Mouse (Mus musculus) forebrain, embryonic 11.5 days (tissue): ENCODE measurements around the gene Repin1. TPM values are rescaled to one million over a fixed set of nuclear protein-coding genes. Genes with fewer than 3 reads are reported as not detected.
"Not testable (repeated sequence)": the region's sequence is repeated elsewhere in the genome, so short reads cannot be mapped to it uniquely, and the experiment has no call there.

Experiments
- ATAC-seq: fragments of 200-750 bp; cut with Nextera tagmentation; replicated peaks from 2 replicates; pipeline ENCODE4 v1.8.0; 2017; ENCODE audit warnings: moderate TSS enrichment; ENCODE audit not compliant: low FRiP score
- DNase-seq: peaks from one replicate; pipeline ENCODE4 v3.0.0-alpha.2; 2017; ENCODE audit warnings: low spot score
- H3K27ac ChIP-seq: fragments of 300-500 bp; sonication (generic); 2 replicates; pipeline ENCODE4 v1.5.1; 2014; ENCODE audit warnings: low read depth, low read length
- H3K27me3 ChIP-seq: fragments of 300-500 bp; sonication (generic); 2 replicates; pipeline ENCODE4 v1.6.1; 2014; ENCODE audit warnings: mild to moderate bottlenecking, low read length, mixed read lengths; ENCODE audit not compliant: control insufficient read depth, insufficient read depth
- H3K36me3 ChIP-seq: fragments of 300-500 bp; sonication (generic); 2 replicates; pipeline ENCODE4 v1.6.1; 2014; ENCODE audit warnings: mild to moderate bottlenecking, low read length, moderate library complexity, mixed read lengths; ENCODE audit not compliant: control insufficient read depth, insufficient read depth
- H3K4me1 ChIP-seq: fragments of 300-500 bp; sonication (generic); replicated peaks from 2 replicates; pipeline ENCODE4 v1.6.1; 2014; ENCODE audit warnings: low read length, mixed read lengths; ENCODE audit not compliant: control insufficient read depth, insufficient read depth
- H3K4me2 ChIP-seq: fragments of 300-500 bp; sonication (generic); 2 replicates; pipeline ENCODE4 v1.6.1; 2014; ENCODE audit warnings: low read depth, mild to moderate bottlenecking, low read length, moderate library complexity, mixed read lengths; ENCODE audit not compliant: severe bottlenecking
- H3K4me3 ChIP-seq: fragments of 300-500 bp; sonication (generic); 2 replicates; pipeline ENCODE4 v1.5.1; 2014; ENCODE audit warnings: low read depth, low read length
- H3K9ac ChIP-seq: fragments of 300-500 bp; sonication (generic); 2 replicates; pipeline ENCODE4 v1.6.1; 2014; ENCODE audit warnings: low read length
- H3K9me3 ChIP-seq: fragments of 300-500 bp; sonication (generic); 2 replicates; pipeline ENCODE4 v1.6.1; 2016; ENCODE audit warnings: low read length, mixed read lengths; ENCODE audit not compliant: control insufficient read depth
- WGBS: fragments of 180-500 bp; shearing (Covaris S2); extraction: QIAGEN DNeasy Blood & Tissue Kit; methylation state at CpG from one replicate; pipeline ENCODE4 v1.1.7; 2014; 5-methylcytosine and 5-hydroxymethylcytosine counted together
- polyA plus RNA-seq: library from polyadenylated mRNA; unstranded; fragments of >200 nt; fragmentation: Nextera tagmentation; extraction: Ambion mirVana; gene quantifications from 2 replicates; pipeline ENCODE4 v1.2.1, GENCODE M21; 2014

Repin1 gene
- polyA plus RNA-seq, 1 experiment from 2014 or later: 50.2 TPM

GRCm38 (mm10) chr6:48602080-48602741, 8.5 kb downstream of the Repin1 start:
- Histone ChIP-seq H3K27me3 (no peaks in the 10 kb centered on the region), H3K4me2 (peak overlapping the region; percentile 89), H3K9ac (peak overlapping the region; percentile 93), H3K9me3 (peaks cover 1% of the 10 kb centered on the region), H3K27ac (peak overlapping the region; percentile 59), H3K4me1 (peaks cover 6% of the 10 kb centered on the region), H3K36me3 (peaks cover 12% of the 10 kb centered on the region), H3K4me3 (peak overlapping the region; percentile 69)
- peak; percentile 80 for ATAC-seq
- no peak for DNase-seq
- WGBS: 2% methylated on average over 28 of the region's 28 CpGs

DNA sequence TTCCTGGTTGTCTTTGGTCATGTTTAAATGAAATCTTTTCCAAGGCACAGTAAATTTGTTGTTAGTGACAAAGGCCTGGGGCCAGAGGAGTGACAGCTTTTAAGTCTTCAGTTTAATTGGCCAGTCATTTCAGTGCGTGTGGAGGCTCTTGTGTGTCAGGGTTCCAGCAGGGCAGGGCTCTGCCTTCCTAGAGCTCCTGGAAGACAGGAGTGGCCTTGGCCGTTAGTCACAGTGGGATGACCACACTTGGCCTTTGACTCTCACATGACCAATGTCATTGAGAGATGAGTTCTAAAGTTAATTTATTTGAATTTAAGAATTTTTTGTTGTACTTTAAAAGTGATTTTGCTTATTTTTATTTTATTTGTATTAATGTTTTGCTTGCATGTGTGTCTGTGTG, 14.4 kb downstream of the Repin1 start:
- WGBS: 62% methylated on average over 2 of the region's 2 CpGs
- DNase-seq: no peak

GRCm38 (mm10) chr6:48609512-48609911, 15.8 kb downstream of the Repin1 start:
- Histone ChIP-seq H3K4me2 (no peak overlapping the region), H3K27ac (no peak overlapping the region), H3K9me3 (no peaks in the 10 kb centered on the region), H3K36me3 (no peaks in the 10 kb centered on the region; the same call in 1 of the 2 replicates), H3K4me1 (no peaks in the 10 kb centered on the region), H3K4me3 (no peak overlapping the region), H3K27me3 (no peaks in the 10 kb centered on the region), H3K9ac (no peak overlapping the region)
- DNase-seq (no peak), ATAC-seq (no peak)
- WGBS: 67% methylated on average over 7 of the region's 7 CpGs

More for the DNA sequence above, 14.4 kb downstream of the Repin1 start:
- Histone ChIP-seq H3K4me2 (no peak overlapping the region), H3K27ac (no peak overlapping the region), H3K9ac (no peak overlapping the region), H3K9me3 (no peaks in the 10 kb centered on the region), H3K4me3 (no peak overlapping the region), H3K4me1 (no peaks in the 10 kb centered on the region), H3K36me3 (no peaks in the 10 kb centered on the region), H3K27me3 (no peaks in the 10 kb centered on the region)
- ATAC-seq: no peak

GRCm38 (mm10) chr6:48610657-48611056, 17.0 kb downstream of the Repin1 start:
- Histone ChIP-seq H3K9me3 (no peaks in the 10 kb centered on the region), H3K27me3 (no peaks in the 10 kb centered on the region), H3K36me3 (no peaks in the 10 kb centered on the region; the same call in 1 of the 2 replicates), H3K9ac (no peak overlapping the region), H3K4me1 (no peaks in the 10 kb centered on the region), H3K27ac (no peak overlapping the region), H3K4me2 (no peak overlapping the region), H3K4me3 (no peak overlapping the region)
- WGBS: 86% methylated on average over 3 of the region's 3 CpGs
- DNase-seq: no peak
- ATAC-seq: no peak

DNA sequence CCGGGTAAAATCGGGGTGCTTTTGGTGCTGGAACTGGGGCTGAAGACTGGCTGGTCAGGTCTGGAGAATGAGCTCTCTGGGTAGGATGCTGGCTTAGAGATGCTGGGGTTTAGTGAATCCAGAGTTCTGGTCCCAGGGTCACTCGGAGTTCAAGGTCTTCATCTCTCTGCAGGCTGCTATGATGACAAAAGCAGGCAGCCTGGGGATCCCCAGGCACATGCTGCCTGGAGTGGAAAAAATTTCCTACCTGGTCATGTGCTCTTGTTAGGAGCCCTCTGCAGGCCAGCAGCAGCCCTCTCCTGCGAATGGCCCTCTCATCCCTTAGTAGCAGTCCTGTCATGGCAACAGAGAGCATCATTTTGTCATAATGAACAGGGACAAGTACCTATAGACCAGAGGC, 19.8 kb downstream of the Repin1 start:
- Histone ChIP-seq H3K9ac (no peak overlapping the region), H3K9me3 (no peaks in the 10 kb centered on the region), H3K27me3 (no peaks in the 10 kb centered on the region), H3K4me1 (no peaks in the 10 kb centered on the region), H3K4me2 (no peak overlapping the region), H3K27ac (no peak overlapping the region), H3K36me3 (no peaks in the 10 kb centered on the region; the same call in 1 of the 2 replicates), H3K4me3 (no peak overlapping the region)
- DNase-seq: no peak
- no peak for ATAC-seq
- 87% methylated on average over 4 of the region's 4 CpGs for WGBS

- H3K4me3 ChIP-seq: no peak overlapping the region
- no peaks in the 10 kb centered on the region for H3K9me3 ChIP-seq
- H3K36me3 ChIP-seq: no peaks in the 10 kb centered on the region; the same call in 1 of the 2 replicates
Measured at GRCm38 (mm10) chr6:48614756-48615155, 21.1 kb downstream of the Repin1 start.

DNA sequence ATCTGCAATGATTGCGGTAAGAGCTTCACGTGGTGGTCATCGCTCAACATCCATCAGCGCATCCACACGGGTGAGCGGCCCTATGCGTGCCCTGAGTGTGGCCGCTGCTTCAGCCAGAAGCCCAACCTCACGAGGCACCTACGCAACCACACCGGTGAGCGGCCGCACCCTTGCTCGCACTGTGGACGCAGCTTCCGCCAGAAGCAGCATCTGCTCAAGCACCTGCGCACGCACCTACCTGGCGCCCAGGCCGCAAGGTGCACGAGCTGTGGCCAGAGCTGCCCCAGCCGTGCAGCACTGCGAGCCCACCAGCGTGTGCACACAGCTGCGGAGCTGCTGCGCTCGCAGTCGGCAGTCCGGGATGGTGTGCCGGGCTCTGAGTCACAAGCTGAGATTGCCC, 26.3 kb downstream of the Repin1 start:
- Histone ChIP-seq H3K27me3 (no peaks in the 10 kb centered on the region), H3K4me1 (no peaks in the 10 kb centered on the region), H3K36me3 (no peaks in the 10 kb centered on the region; the same call in 1 of the 2 replicates), H3K9ac (no peak overlapping the region), H3K27ac (no peak overlapping the region), H3K4me2 (no peak overlapping the region), H3K4me3 (no peak overlapping the region), H3K9me3 (no peaks in the 10 kb centered on the region)
- ATAC-seq: no peak
- no peak for DNase-seq
- 96% methylated on average over 30 of the region's 30 CpGs for WGBS

More at GRCm38 (mm10) chr6:48614756-48615155, 21.1 kb downstream of the Repin1 start:
- Histone ChIP-seq H3K27ac (no peak overlapping the region), H3K27me3 (no peaks in the 10 kb centered on the region), H3K4me2 (no peak overlapping the region), H3K4me1 (no peaks in the 10 kb centered on the region), H3K9ac (no peak overlapping the region)
- 90% methylated on average over 5 of the region's 5 CpGs for WGBS
- ATAC-seq (no peak), DNase-seq (no peak)

DNA sequence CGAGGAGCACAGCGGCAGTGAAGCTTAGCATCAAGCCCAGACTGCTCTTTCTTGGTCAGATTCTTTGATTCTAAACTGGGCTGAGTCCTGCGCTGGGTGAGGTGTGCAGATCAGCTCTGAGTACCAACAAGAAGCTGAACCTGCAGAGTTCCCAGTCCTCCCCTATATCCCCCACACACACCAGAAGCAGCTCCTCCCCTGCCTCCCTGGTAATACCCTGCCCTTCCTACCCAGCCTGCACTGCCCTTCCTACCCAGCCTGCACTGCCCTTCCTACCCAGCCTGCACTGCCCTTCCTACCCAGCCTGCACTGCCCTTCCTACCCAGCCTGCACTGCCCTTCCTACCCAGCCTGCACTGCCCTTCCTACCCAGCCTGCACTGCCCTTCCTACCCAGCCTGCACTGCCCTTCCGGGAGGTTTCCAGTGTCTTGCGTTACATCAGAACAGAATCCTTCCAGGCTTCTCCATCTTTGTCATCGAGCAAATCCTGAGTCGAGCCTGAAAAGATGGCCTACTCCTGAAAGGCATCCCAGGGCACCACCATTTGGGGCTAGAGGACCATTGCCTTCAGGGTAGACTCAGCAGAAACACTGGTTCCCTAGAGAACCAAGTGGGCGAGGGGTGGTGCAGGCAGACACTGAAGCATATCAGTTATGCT, 28.6 kb downstream of the Repin1 start:
- DNase-seq: not testable (repeated sequence)
- 80% methylated on average over 8 of the region's 8 CpGs for WGBS

More for the DNA sequence above, 28.6 kb downstream of the Repin1 start:
- H3K27ac ChIP-seq, H3K27me3 ChIP-seq, H3K4me3 ChIP-seq, H3K4me2 ChIP-seq, H3K9ac ChIP-seq, H3K9me3 ChIP-seq, H3K4me1 ChIP-seq, H3K36me3 ChIP-seq, ATAC-seq: not testable (repeated sequence)
